Mouse (Mus musculus) forebrain, embryonic 10.5 days (tissue): ENCODE measurements around the gene Lysmd2. TPM values are rescaled to one million over a fixed set of nuclear protein-coding genes. Genes with fewer than 3 reads are reported as not detected.
"Not testable (repeated sequence)": the region's sequence is repeated elsewhere in the genome, so short reads cannot be mapped to it uniquely, and the experiment has no call there.

Source experiments
- DNase-seq: peaks from one replicate; pipeline ENCODE4 v3.0.0-alpha.2; 2017; ENCODE audit warnings: low spot score; ENCODE audit errors: extremely low spot score
- H3K27ac ChIP-seq: fragments of 300-500 bp; sonication (generic); 2 replicates; pipeline ENCODE4 v1.5.1; 2016; ENCODE audit warnings: mild to moderate bottlenecking
- H3K27me3 ChIP-seq: fragments of 300-500 bp; sonication (generic); 2 replicates; pipeline ENCODE4 v1.6.1; 2016; ENCODE audit warnings: mild to moderate bottlenecking; ENCODE audit not compliant: poor library complexity, severe bottlenecking
- H3K36me3 ChIP-seq: fragments of 300-500 bp; sonication (generic); replicated peaks from 2 replicates; pipeline ENCODE4 v1.6.1; 2016; ENCODE audit warnings: mild to moderate bottlenecking, moderate library complexity
- H3K4me1 ChIP-seq: fragments of 300-500 bp; sonication (generic); 2 replicates; pipeline ENCODE4 v1.6.1; 2016
- H3K4me3 ChIP-seq: fragments of 300-500 bp; sonication (generic); 2 replicates; pipeline ENCODE4 v1.5.1; 2016; ENCODE audit warnings: mild to moderate bottlenecking, moderate library complexity
- H3K9me3 ChIP-seq: fragments of 300-500 bp; sonication (generic); 2 replicates; pipeline ENCODE4 v1.6.1; 2016; ENCODE audit warnings: mild to moderate bottlenecking, moderate library complexity
- WGBS: fragments of 180-500 bp; shearing (Covaris S2); methylation state at CpG from one replicate; pipeline ENCODE4 v1.1.7; 2016; 5-methylcytosine and 5-hydroxymethylcytosine counted together
- polyA plus RNA-seq: library from polyadenylated mRNA; unstranded; fragments of >200 nt; fragmentation: Nextera tagmentation; extraction: Ambion mirVana; gene quantifications from 2 replicates; pipeline ENCODE4 v1.2.1, GENCODE M21; 2016

Gene Lysmd2
- polyA plus RNA-seq, 1 experiment from 2014 or later: 8.9 TPM

- H3K27ac ChIP-seq: no peak overlapping the region
- DNase-seq: no peak
- peaks cover 9% of the 10 kb centered on the region for H3K4me1 ChIP-seq
- no peak overlapping the region for H3K4me3 ChIP-seq
- no peaks in the 10 kb centered on the region for H3K9me3 ChIP-seq
- no peaks in the 10 kb centered on the region for H3K27me3 ChIP-seq
- H3K36me3 ChIP-seq: no peaks in the 10 kb centered on the region
- WGBS: 92% methylated on average over 8 of the region's 8 CpGs
Observed at GRCm38 (mm10) chr9:75633603-75634002, 8.1 kb downstream of the Lysmd2 start.

GRCm38 (mm10) chr9:75634226-75634625 is 8.7 kb downstream of the Lysmd2 start:
- no peaks in the 10 kb centered on the region for H3K36me3 ChIP-seq
- H3K4me3 ChIP-seq: no peak overlapping the region
- H3K4me1 ChIP-seq: peaks cover 9% of the 10 kb centered on the region
- H3K27me3 ChIP-seq: no peaks in the 10 kb centered on the region
- no peaks in the 10 kb centered on the region for H3K9me3 ChIP-seq
- no peak for DNase-seq
- H3K27ac ChIP-seq: no peak overlapping the region
- WGBS: 88% methylated on average over 4 of the region's 4 CpGs

GRCm38 (mm10) chr9:75645405-75645804 is 19.9 kb downstream of the Lysmd2 start:
- DNase-seq: no peak
- no peak overlapping the region for H3K27ac ChIP-seq
- no peaks in the 10 kb centered on the region for H3K27me3 ChIP-seq
- peaks cover 17% of the 10 kb centered on the region for H3K36me3 ChIP-seq
- 60% methylated on average over 3 of the region's 3 CpGs for WGBS
- peaks cover 3% of the 10 kb centered on the region; the same call in 1 of the 2 replicates for H3K9me3 ChIP-seq
- H3K4me1 ChIP-seq: peaks cover 11% of the 10 kb centered on the region; the same call in 1 of the 2 replicates
- H3K4me3 ChIP-seq: no peak overlapping the region

- no peak overlapping the region for H3K27ac ChIP-seq
- H3K4me1 ChIP-seq: no peaks in the 10 kb centered on the region
- DNase-seq: no peak
- H3K4me3 ChIP-seq: no peak overlapping the region
- WGBS: 84% methylated on average over 12 of the region's 12 CpGs
- H3K9me3 ChIP-seq: no peaks in the 10 kb centered on the region
- no peaks in the 10 kb centered on the region for H3K27me3 ChIP-seq
- 0 out of 2 replicates have a peak, but pooled peaks cover 7% of the 10 kb centered on the region for H3K36me3 ChIP-seq
Observed at GRCm38 (mm10) chr9:75653981-75654911, 28.7 kb downstream of the Lysmd2 start.

GRCm38 (mm10) chr9:75656456-75656855 is 30.9 kb downstream of the Lysmd2 start:
- H3K4me3 ChIP-seq, H3K27me3 ChIP-seq, DNase-seq, H3K9me3 ChIP-seq, H3K27ac ChIP-seq, H3K4me1 ChIP-seq, H3K36me3 ChIP-seq: not testable (repeated sequence)
- WGBS: 83% methylated on average over 3 of the region's 3 CpGs

- Histone ChIP-seq H3K4me1 (no peaks in the 10 kb centered on the region), H3K9me3 (no peaks in the 10 kb centered on the region), H3K27me3 (no peaks in the 10 kb centered on the region), H3K27ac (no peak overlapping the region), H3K4me3 (no peak overlapping the region), H3K36me3 (peaks cover 5% of the 10 kb centered on the region; the same call in 1 of the 2 replicates)
- 89% methylated on average over 8 of the region's 8 CpGs for WGBS
- no peak for DNase-seq
Observed at GRCm38 (mm10) chr9:75660917-75661316, 35.4 kb downstream of the Lysmd2 start.

GRCm38 (mm10) chr9:75665364-75665763 is 39.8 kb downstream of the Lysmd2 start:
- WGBS: 93% methylated on average over 6 of the region's 6 CpGs
- Histone ChIP-seq H3K27ac (no peak overlapping the region), H3K4me3 (no peak overlapping the region), H3K9me3 (no peaks in the 10 kb centered on the region), H3K4me1 (no peaks in the 10 kb centered on the region), H3K36me3 (peaks cover 4% of the 10 kb centered on the region; the same call in 1 of the 2 replicates), H3K27me3 (no peaks in the 10 kb centered on the region)
- no peak for DNase-seq

- no peaks in the 10 kb centered on the region for H3K4me1 ChIP-seq
- no peaks in the 10 kb centered on the region for H3K9me3 ChIP-seq
- H3K36me3 ChIP-seq: peaks cover 2% of the 10 kb centered on the region; the same call in 1 of the 2 replicates
- no peaks in the 10 kb centered on the region for H3K27me3 ChIP-seq
- H3K27ac ChIP-seq: no peak overlapping the region
- DNase-seq: no peak
- no peak overlapping the region for H3K4me3 ChIP-seq
- WGBS: 87% methylated on average over 5 of the region's 5 CpGs
Observed at GRCm38 (mm10) chr9:75666612-75667011, 41.1 kb downstream of the Lysmd2 start.

- Histone ChIP-seq H3K36me3 (peaks cover 23% of the 10 kb centered on the region), H3K27ac (no peak overlapping the region), H3K27me3 (no peaks in the 10 kb centered on the region), H3K9me3 (no peaks in the 10 kb centered on the region), H3K4me1 (no peaks in the 10 kb centered on the region), H3K4me3 (no peak overlapping the region)
- 74% methylated on average over 6 of the region's 6 CpGs for whole genome bisulfite sequencing
- no peak for DNase-seq
Observed at GRCm38 (mm10) chr9:75672769-75673168, 47.2 kb downstream of the Lysmd2 start.

GRCm38 (mm10) chr9:75676226-75676625 is 50.7 kb downstream of the Lysmd2 start:
- no peak overlapping the region for H3K4me3 ChIP-seq
- no peaks in the 10 kb centered on the region for H3K4me1 ChIP-seq
- no peak for DNase-seq
- peaks cover 21% of the 10 kb centered on the region for H3K36me3 ChIP-seq
- 86% methylated on average over 7 of the region's 7 CpGs for WGBS
- H3K9me3 ChIP-seq: no peaks in the 10 kb centered on the region
- no peak overlapping the region for H3K27ac ChIP-seq
- no peaks in the 10 kb centered on the region for H3K27me3 ChIP-seq

GRCm38 (mm10) chr9:75678341-75678740 is 52.8 kb downstream of the Lysmd2 start:
- Histone ChIP-seq H3K27me3 (no peaks in the 10 kb centered on the region), H3K9me3 (no peaks in the 10 kb centered on the region), H3K27ac (no peak overlapping the region), H3K4me3 (no peak overlapping the region), H3K4me1 (peaks cover 2% of the 10 kb centered on the region), H3K36me3 (peaks cover 19% of the 10 kb centered on the region)
- WGBS: 88% methylated on average over 7 of the region's 7 CpGs
- no peak for DNase-seq

GRCm38 (mm10) chr9:75679629-75680028 is 54.1 kb downstream of the Lysmd2 start:
- no peak overlapping the region for H3K27ac ChIP-seq
- no peaks in the 10 kb centered on the region for H3K9me3 ChIP-seq
- H3K36me3 ChIP-seq: peaks cover 10% of the 10 kb centered on the region
- peaks cover 15% of the 10 kb centered on the region for H3K4me1 ChIP-seq
- no peak overlapping the region for H3K4me3 ChIP-seq
- 85% methylated on average over 4 of the region's 4 CpGs for WGBS
- no peaks in the 10 kb centered on the region for H3K27me3 ChIP-seq
- no peak for DNase-seq

GRCm38 (mm10) chr9:75680606-75681005 is 55.1 kb downstream of the Lysmd2 start:
- H3K27me3 ChIP-seq: no peaks in the 10 kb centered on the region
- no peak overlapping the region for H3K27ac ChIP-seq
- peaks cover 7% of the 10 kb centered on the region for H3K36me3 ChIP-seq
- WGBS: 92% methylated on average over 5 of the region's 5 CpGs
- H3K9me3 ChIP-seq: no peaks in the 10 kb centered on the region
- no peak overlapping the region for H3K4me3 ChIP-seq
- no peak for DNase-seq
- peaks cover 17% of the 10 kb centered on the region for H3K4me1 ChIP-seq
